Mouse (Mus musculus): Measurements from ENCODE around the gene Ano6.

The Ano6 gene

DNA sequence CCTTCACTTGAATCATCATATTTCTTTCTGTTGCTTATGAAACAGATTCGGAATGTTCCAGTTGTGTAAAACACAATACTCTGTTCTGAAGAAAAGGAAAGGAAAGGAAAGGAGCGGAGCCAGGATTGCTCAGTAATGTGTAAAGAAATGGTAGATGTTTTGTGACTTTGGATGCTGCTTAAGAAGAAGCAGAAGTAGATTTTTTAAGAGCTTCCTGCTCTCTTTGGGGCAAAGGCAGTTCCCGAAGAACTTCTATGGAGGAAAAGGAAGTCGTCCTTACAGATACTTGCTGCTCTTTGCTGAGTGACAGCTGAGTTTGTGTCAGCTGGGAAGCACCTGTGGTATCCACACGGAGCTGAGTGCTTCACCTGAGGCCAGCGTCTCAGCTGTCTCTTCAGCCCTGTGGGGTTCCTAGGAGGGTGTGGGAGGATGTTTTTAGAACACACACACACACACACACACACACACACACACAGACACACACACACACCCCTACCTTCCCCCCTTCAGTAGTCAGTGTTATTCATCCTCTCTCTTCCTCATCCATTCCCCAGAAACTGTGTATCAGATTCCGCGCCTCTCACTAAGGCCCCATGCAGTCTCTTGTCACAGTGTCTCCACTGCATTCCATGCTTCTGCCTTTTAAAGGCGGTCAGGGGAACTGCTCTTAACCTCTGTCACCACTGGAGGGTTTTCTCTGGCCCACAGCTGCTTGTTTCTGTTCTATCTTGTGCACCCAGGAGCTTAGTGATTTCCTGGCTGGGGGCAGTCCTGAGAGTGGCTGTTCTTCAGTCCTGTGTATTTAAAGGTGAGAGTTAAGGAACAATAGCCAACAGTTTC lies 6.7 kb downstream of the Ano6 start:
- DNase-seq (ENCODE audit: low spot score): no peak

DNA sequence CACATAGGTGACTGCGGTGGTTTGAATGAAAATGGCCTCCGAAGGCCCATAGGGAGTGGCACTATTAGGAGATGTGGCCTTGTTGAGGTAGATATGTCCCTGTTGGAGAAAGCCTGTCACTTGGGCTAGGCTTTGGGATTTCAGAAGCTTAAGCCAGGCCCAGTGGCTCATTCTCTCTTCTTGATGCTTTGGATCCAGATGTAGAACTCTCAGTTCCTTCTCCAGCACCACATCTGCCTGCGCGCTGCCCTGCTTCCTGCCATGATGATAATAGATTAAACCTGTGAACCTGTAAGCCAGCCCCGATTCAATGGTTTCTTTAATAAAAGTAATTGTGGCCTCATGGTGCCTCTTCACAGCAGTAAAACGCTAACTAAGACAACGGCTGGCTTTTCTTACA lies 7.6 kb downstream of the Ano6 start:
- no peak for DNase-seq (ENCODE audit: low spot score)

DNA sequence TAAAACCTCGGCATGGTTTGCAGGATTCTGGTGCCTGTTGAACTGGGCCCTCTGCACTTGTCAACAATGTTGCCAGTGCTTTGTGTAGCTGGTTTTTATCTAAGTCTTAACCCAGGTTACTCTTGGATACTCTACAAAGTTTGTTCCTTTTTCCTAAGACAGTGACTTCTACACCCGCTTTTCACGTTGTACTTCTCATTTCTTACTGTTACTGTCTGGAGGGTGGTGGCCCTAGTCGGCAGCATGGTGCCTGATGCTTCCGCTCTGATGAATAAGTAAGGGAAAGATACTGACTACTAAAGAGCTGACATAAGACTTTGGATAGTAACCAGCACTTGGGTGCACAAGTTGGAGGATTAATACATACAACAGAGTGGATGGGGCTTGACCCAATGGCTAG lies 9.0 kb downstream of the Ano6 start:
- no peak for DNase-seq (ENCODE audit: low spot score)

DNA sequence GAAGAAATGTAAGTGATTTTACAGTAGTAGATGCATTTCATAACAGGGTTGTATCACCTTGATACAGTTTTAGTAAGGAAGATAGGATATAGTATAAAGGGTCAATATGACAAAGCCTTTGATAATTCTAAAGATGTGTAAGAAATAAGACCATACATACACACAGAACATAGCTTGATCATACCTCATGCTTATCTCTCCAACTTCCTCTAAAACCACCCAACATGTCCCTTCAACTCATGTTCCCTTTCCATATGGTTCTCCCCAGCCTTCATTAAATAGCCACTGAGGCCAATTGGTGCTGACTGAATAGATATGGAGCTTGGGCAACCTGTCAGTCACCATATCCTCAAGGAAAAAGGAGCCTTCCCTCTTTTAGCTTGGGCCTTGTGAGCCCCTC lies 9.4 kb downstream of the Ano6 start:
- DNase-seq (ENCODE audit: low spot score): no peak

DNA sequence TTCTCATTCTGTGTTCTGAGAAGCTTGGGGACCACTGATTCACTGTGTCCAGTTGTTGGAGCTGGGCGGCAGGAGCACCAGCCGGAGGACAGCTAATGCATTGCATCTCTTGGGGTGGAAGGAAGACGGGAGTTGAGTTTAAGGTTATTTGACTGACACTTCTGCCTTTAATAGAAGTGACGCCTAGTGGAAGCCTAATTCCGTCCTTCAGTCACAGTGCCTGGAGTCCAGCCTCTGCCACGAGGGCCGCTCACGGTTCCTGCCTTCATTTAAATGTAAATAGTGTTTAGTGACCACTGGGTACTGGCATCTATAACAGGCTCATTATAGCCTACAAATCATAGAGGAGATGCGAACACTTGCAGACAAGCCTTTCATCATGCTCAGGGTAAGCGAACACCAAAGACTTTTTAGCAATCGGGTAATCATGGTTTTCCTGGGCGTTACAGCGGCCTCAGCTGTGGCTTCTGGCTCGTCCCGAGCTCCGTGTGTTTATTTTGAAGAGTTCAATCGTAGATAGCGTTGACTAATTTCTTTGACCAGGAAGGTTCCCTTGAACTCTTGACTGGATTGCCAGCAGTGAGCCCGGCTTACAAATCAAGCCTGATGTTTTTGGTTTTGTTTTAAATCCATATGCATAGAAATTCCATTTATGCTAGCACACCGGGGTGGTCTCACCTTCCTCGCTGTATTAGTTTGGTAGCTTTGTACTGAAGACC lies 10.8 kb downstream of the Ano6 start:
- DNase-seq (ENCODE audit: low spot score): no peak

DNA sequence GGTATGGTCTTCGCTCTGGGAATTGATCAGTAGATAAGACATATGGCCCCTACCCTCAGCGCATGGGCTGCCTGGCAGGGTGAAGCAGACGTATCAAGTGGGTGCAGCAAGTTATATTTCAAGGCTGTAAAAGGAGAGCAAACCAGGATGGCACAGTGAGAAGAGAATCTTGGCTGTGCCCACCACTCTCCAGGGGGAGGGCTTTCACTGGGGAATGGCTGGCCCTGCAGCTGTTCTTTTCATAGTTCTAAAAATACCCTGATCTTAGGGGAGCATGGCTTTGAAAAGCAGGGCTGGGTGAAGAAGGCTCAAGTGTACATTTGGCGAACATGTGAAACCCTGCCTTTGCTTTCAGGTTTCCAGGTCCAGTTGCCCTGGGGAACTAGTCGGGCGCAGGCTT lies 11.5 kb downstream of the Ano6 start:
- no peak for DNase-seq (ENCODE audit: low spot score)

DNA sequence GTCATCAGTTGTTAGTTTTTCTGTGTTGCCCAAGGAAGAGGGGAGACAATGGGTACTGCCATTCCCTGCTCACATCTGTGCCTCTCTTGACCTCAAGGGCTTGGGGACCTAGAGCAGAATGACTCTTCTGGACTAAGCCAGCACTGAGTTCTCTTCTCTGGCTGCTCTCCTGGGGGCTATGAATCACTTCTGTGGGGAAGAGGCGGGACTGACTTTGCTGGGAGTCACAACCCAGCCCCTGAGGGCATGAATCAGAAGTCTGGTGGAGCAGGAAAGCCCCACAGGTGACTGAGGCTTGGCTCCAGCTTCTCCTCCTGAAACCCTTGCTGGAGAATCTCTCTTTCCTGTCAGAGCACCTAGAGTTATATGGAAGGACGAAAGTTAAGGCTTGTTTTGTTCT lies 12.1 kb downstream of the Ano6 start:
- no peak for DNase-seq (ENCODE audit: low spot score)

DNA sequence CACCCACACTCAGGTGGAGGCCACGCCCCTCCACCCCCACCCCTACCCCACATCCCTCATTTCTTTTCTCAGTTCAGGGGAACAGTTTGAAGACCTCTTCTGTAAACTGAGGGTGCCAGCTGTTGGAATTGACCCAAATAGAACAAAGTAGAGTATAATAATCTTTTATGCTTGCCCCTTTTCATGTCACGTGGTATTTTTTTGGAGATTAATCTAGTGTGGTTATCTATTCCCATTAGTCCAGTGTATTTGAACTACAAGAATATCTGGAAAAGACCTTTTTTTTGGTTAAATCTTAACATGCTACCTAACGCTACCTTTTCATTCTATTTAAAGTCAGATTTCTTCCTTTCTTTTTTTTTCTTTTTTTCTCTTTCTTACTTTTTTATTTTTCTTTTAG lies 12.8 kb downstream of the Ano6 start:
- no peak for DNase-seq (ENCODE audit: low spot score)

DNA sequence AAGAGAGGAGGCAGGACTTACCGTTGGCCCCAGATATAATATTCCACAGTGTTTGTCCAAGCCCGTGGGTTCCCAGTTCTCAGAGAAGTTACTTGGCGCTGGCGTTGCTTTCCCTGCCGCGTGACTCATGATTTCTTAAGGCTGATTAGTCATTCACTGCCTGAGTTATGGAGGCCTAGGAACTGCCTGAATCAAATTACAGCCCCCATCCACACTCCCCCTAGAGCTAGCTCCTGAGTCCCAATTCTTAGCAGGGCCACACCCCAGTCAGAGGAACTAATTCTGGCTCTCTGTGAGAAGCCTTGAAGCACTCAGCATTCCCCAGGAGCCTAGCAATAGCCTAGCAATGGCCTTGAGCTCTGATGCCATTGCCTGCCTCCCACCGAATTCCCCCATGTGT lies 13.6 kb downstream of the Ano6 start:
- DNase-seq (ENCODE audit: low spot score): peak; percentile 20

DNA sequence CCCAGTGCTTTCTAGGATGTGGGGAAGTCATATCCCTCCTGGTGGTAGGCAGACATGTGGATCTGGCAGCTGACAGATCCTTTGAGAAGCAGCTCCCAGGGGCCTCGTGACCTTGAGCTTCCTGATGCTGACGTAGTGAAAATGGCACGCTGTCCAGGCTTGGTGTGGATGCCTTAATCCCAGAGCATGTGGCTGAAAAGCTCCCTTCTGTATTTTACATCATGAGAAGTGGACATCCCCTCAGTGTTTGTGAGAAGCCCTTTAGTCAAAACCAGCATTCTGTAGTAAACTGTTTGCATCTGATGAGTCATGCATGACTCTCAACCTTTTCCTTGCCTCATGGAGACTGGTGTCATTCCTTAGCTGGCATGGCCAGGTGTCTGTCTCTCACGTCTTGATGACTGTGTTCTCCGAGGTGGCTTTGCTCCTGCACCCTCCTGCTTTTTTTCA lies 14.4 kb downstream of the Ano6 start:
- DNase-seq (ENCODE audit: low spot score): no peak

DNA sequence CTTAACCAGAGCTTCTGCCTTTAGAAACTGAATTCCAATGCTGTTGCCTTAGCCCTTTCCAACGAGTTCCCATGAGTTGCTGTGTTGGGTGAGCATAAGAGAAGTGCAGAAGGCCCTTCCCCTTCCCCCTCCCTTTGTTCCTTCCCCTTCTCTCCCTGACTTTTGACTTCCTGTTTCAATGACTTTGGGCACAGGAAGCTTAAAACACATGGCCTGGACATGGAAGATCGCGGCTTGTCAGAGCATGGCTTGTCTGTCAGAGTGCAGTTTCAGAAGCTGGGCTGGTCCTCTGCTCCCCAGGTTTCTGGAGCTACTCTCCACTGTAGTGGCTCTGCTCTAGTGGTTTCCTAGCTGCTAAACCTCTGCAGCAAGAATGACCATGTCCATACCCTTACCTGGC lies 17.3 kb downstream of the Ano6 start:
- no peak for DNase-seq (ENCODE audit: low spot score)

DNA sequence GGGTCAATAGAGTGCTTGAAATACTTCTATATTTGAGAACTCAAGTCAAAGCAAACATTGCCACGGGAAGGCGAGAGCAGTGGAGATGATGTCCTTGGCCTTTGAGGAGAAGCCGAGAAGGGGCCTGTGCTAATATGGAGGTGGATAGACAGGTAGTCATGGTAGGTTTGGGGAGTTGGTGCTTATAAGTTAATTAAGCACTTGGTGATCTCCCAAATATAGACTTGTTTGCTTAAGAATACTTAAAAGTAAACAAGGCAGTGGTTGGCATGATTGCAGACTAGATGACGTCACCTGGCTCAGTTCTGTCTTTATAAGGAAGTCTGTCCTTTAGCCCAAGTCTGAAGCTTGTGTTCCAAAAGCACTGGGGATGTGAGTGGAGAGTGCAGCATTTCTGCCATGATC lies 19.7 kb downstream of the Ano6 start:
- DNase-seq (ENCODE audit: low spot score): no peak

DNA sequence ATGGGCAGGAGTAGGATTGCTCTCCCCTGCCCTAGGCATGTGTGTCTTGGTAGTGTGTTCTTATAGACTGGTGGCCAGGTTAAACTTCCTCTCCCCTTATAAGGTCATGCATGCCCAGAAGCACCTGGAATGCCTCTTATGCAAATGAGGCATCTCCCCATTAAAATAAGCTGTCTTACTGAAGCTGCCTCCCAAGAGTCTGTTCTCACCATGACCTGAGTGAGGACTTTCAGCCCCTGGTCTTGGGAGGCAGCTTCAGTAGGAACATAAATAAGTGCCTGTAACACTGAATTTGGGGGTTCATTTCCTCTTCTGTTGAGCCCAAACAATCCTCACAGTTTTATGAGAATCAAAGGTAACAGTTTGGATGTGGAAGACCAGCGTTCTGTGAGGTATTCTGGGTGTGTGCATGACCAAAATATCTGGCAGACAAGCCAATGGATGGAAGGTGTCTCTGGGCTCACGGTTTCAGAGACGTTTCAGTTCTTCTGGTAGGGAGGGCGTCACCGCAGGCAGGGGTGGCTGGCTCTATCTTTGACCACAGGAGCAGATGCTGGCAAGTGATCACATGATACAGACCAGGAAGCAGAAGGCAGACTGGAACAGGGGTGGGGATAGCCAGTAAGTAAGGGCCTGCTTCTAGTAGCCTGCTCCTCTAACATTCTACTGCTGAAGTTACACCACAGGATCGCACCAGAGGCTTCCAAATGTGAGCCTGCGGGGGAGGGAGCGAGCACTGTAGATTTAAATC lies 22.4 kb downstream of the Ano6 start:
- no peak for DNase-seq (ENCODE audit: low spot score)

DNA sequence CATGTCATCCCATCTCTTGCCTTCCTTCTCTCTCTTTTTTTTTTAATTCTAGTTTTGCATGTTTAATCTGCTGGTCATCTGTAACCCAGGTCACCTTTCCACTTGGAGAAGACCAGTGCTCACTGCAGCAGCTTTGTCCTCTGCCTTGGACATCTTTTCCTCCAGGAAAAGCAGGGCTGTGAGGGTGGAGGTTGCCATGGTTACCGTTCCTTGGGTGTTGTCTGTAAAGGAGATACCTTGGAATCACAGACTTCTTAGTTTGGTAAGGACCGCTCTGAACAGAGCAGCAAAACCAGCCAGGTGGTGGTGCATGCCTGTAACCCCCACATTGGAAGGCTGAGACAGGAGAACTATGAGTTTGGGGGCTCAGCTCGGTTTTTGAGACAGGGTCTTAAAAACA lies 26.9 kb downstream of the Ano6 start:
- DNase-seq (ENCODE audit: low spot score): no peak

DNA sequence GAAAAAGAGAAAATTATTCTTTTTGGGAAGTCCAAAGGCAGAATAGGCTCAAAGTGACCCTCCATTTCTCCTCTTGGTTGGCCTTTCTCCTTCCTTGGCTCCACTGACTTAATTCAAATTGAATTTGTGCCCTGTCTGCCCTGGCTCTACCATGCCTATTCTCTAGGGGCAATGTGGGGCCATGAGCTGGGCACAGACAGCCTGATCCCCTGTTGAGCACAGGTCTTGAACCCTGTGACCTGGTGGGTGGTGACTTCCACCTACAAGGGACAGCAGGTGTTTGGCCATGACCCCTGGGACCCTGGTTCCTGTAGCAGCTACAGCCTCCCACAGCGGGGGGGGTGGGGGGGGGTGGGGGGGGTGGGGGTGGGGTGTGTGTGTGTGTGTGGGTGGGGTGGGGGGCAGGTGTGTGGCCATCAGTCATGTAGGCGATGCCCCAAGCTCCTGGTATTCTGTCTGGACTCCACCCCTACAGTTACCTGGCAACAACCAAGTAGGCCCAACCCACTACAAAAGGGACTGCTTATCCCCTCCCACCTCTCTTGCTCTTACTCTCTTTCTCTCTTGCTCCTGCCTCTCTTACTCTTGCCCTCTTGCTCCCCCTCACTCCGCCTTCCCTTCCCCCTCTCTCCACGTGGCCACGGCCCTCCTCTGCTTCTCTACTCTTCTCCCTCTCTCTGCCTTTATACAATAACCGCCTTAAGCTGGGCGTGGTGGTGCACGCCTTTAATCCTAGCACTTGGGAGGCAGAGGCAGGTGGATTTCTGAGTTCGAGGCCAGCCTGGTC lies 28.8 kb downstream of the Ano6 start:
- no peak for DNase-seq (ENCODE audit: low spot score)

DNA sequence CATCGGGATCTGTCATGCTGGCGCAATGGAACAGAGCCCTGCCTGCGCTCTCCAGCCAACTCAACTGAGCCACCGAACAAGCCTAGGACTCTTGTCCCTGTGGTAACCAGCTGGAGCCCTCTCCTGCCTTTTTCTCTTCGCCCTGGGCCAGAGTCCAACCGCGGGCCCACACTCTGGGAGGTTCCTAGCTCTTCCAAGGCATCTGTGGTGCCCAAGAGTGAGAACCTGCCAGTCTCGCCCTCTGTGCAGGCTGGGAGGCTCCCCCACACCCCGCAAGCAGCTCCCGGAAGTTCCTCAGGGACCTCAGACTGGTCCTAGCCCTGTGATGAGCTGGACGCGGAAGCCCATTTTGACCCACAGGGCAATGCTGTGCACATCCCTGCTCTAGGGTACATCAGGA lies 29.5 kb downstream of the Ano6 start:
- DNase-seq (ENCODE audit: low spot score): no peak

DNA sequence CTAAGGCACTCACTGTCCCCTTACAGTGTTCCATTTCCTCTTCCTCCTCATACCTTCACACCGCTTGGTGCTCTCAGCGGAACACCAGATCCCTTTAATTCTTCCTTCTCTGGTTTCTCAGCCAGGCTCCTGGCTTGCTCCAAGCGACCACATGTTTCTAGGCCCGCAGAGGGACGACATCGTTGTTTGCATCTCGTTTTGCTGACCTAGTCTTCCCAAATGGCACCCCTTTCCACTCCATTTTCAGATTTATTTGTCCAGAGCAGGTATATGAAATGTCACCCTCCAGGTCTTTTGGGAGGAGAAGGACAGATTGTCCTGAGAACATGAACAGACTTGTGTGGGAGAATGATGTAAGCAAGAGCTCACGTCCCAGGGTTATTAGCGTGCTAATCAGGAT lies 30.0 kb downstream of the Ano6 start:
- no peak for DNase-seq (ENCODE audit: low spot score)

DNA sequence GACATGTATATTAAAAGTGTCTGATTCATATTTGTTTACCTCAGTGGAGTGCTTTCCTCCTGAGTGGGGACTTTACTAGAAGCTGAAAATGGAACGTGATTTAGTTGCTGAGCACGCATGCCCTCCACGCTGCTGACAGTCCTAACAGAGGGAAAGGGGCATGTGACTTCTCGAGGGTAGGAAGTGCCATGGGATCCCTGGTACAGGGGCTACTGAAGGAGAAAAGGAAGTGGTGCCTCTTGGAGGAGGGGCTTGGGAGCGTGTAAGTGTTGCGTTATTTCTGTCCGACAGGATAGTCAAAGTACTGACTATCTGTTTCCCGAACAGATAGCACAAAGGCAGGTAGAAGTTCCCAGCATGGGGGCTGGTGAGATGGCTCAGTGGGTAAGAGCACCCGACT lies 31.5 kb downstream of the Ano6 start:
- no peak for DNase-seq (ENCODE audit: low spot score)

DNA sequence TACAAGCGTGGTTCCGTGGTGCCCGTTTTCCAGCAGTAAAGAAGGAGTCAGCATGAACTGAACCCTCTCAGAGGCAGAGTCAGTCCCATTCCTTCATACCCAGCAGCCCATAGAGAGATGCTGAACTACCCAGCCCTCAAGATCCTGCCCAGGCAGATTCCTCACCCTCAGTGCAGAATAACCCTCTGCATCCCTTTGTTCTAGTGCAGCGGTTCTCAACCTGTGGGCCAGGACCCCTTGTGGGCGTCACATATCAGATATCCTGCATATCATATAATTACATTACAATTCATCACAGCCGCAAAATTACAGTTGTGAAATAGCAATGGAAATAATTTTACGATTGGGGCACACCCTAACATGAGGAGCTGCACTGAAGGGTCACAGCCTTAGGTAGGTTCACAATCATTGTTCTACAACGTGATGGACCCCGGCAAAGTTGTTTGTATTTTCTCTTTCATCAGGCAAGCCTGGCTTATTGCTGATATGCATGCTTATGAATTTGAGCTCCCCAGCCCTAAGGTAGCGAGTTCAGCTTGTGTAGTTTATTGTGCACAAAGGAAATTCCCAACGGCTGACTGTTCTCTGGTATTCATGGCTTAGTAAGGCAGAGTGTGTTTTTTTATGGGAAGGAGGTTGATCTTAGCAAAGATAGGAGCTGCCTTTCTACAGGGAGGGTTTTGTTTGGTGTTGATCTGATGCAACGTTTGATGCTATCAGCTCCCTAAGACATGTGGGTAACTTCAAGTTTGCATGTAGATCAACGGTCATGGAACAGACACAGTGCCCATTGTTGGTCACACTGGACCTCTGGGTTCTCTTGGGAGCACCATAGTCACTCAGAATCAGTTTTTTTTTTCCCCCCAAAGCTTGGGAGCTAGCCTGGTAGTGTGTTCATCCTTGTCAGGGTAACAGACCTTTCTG lies 33.0 kb downstream of the Ano6 start:
- no peak for DNase-seq (ENCODE audit: low spot score)

DNA sequence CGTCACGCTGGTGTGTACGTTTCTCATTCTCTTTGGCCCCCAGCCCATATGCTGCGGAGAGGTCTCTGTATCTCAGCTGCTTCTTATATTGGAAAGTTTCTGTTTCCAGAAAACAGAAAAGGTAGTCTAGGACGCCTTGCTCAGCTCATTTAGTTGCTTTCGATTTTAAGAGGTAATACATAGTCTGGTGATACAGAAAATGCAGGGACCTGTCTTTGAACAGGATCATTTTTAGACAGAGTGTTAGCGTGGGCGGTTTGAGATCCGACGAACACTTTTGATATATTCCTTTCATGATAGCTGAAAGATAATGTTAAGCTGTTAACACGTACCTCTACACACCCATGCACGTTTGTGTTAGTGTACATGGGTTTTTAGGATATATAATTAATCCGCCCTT lies 35.9 kb downstream of the Ano6 start:
- no peak for DNase-seq (ENCODE audit: low spot score)

DNA sequence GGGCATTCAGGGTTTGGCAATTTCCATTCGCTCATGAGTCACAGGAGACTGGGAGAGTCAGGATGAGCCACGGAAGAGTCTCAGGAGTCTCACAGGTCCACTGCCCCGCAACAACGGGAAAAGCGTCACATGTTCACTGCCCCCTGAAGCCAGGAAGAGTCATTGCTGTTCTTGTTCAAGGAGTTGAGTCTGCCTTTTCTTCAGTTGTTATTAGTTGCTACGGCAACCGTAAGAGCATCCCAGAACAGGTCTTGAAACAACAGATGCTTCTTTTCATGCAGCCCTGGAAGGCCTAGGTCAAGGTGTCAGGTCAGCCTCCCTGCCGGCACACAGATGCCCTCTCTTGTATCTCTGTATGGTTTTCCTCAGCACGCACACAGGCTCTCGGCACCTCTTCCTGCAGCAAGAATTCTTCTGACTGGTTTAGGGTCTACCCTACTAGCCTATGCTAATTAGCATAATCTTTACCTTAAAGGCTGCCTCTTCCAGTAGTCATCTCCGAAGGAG lies 36.9 kb downstream of the Ano6 start:
- DNase-seq (ENCODE audit: low spot score): no peak
